Mouse (Mus musculus): ENCODE measurements at regions not wholly inside any gene's neighbourhood (a gene's known extent, or its start where the extent isn't known, plus 50 kb on each side); places are given as distances from the start of the nearest gene placed in this dataset.

GRCm38 (mm10) chr13:15283065-15283464, 180.0 kb upstream of the Gli3 start:
- no peak for DNase-seq (ENCODE audit: low read depth, low spot score)

GRCm38 (mm10) chr13:15298457-15298856, 164.6 kb upstream of the Gli3 start:
- peak; percentile 1 for DNase-seq (ENCODE audit: low read depth, low spot score)

- DNase-seq (ENCODE audit: low read depth, low spot score) = no peak
Measured at GRCm38 (mm10) chr13:15325413-15325812, 137.6 kb upstream of the Gli3 start.

- peak; percentile 10 for DNase-seq (ENCODE audit: low read depth, low spot score)
Measured at GRCm38 (mm10) chr13:15326146-15326545, 136.9 kb upstream of the Gli3 start.

GRCm38 (mm10) chr13:15329561-15329960, 133.5 kb upstream of the Gli3 start:
- DNase-seq (ENCODE audit: low read depth, low spot score) = peak; percentile 17

- no peak for DNase-seq (ENCODE audit: low read depth, low spot score)
Measured at GRCm38 (mm10) chr13:15343474-15343873, 119.6 kb upstream of the Gli3 start.

GRCm38 (mm10) chr13:15346866-15347265, 116.2 kb upstream of the Gli3 start:
- DNase-seq (ENCODE audit: low read depth, low spot score) = no peak

GRCm38 (mm10) chr13:15366437-15366836, 96.6 kb upstream of the Gli3 start:
- no peak for DNase-seq (ENCODE audit: low read depth, low spot score)

GRCm38 (mm10) chr13:15380081-15380480, 83.0 kb upstream of the Gli3 start:
- DNase-seq (ENCODE audit: low read depth, low spot score) = no peak

GRCm38 (mm10) chr13:15395249-15395648, 67.8 kb upstream of the Gli3 start:
- DNase-seq (ENCODE audit: low read depth, low spot score) = no peak

GRCm38 (mm10) chr13:15395694-15396093, 67.3 kb upstream of the Gli3 start:
- no peak for DNase-seq (ENCODE audit: low read depth, low spot score)

GRCm38 (mm10) chr13:15398677-15399076, 64.4 kb upstream of the Gli3 start:
- DNase-seq (ENCODE audit: low read depth, low spot score) = no peak
